12 mouse cellular contexts compared by ENCODE assay signal in the genomic region with DNA sequence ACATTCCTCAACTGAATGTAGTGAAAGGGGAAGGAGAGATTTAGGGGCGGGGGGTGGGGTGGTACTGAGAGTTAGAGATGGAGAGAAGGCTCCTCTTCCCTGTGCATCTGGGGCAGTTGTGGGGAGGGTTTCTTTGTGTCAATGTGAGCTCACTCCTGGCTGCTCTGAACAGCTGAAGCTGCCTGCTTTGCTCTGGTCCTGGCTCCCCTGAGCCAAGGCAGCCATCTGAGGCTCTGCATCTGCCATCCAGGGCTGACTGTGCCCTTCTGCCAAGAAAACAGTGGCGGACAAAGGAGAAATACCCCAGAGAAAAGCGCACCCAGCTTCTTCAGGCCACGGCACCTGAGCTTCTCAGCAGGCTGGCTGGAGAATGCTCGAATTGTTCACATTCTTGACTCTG.
DNase-seq lines count a peak whose midpoint lies in the region; ATAC-seq and TF ChIP-seq lines count a peak whose summit lies in the region.
"Had no signal": no experiment of that assay in that cellular context is flagged by ENCODE, and none has a peak within 500 bp of the region (broad histone marks: within the 10 kb centered on the region; RNA-seq: fewer than 3 reads in every experiment).

No protein-coding gene starts in this region.

- DNase-seq in cerebellum, postnatal 10 days: peak; percentile 48 to 61
- DNase-seq in lung, embryonic 14.5 days: no peak
- no peak for DNase-seq in lung, postnatal 4 days
- peak; percentile 14 for DNase-seq in midbrain, postnatal 0 days (ENCODE audit: low spot score)
- no peak for DNase-seq in kidney, postnatal 10 days
- no peak for DNase-seq in thymus, postnatal 14 days
- DNase-seq: adrenal gland, adult 2 months; cerebellum, adult 18-20 months; kidney, postnatal 25 days had no signal

- H3K27me3 ChIP-seq in lung, embryonic 14.5 days (ENCODE audit: insufficient read depth, low read length): no peaks in the 10 kb centered on the region
- H3K27me3 ChIP-seq in hindbrain, embryonic 15.5 days: no peaks in the 10 kb centered on the region
- H3K27me3 ChIP-seq in midbrain, postnatal 0 days (ENCODE audit: insufficient read depth, low read length): no peaks in the 10 kb centered on the region

- ATAC-seq in cerebellum, adult (ENCODE audit: insufficient number of reproducible peaks, low FRiP score, low TSS enrichment): no peak
- no peak for ATAC-seq in lung, embryonic 14.5 days (ENCODE audit: insufficient read depth)
- peak; percentile 54; the same call in 1 of the 2 replicates for ATAC-seq in hindbrain, embryonic 15.5 days (ENCODE audit: low FRiP score, low read depth)
- ATAC-seq in midbrain, postnatal 0 days (ENCODE audit: low FRiP score): no peak

- no peak overlapping the region for H3K27ac ChIP-seq in lung, embryonic 14.5 days (ENCODE audit: low read depth)
- no peak overlapping the region for H3K27ac ChIP-seq in hindbrain, embryonic 15.5 days (replicated peaks)
- H3K27ac ChIP-seq in midbrain, postnatal 0 days (ENCODE audit: low read depth, low read length): no peak overlapping the region
- H3K27ac ChIP-seq: macrophage had no signal

- no peak overlapping the region for H3K4me3 ChIP-seq in lung, embryonic 14.5 days (ENCODE audit: low read depth, low read length)
- no peak overlapping the region for H3K4me3 ChIP-seq in hindbrain, embryonic 15.5 days
- H3K4me3 ChIP-seq in midbrain, postnatal 0 days (ENCODE audit: low read depth, low read length): no peak overlapping the region

- TF ChIP-seq CTCF in lung, embryonic 14.5 days (IDR thresholded peaks at IDR 0.05; ENCODE audit: low read depth): no peak
- no peak for TF ChIP-seq CTCF in midbrain, postnatal 0 days (IDR thresholded peaks at IDR 0.05)

- H3K4me2 ChIP-seq in lung, embryonic 14.5 days: peak overlapping the region; percentile 57
- H3K4me2 ChIP-seq in hindbrain, embryonic 15.5 days: peak overlapping the region; percentile 44
- no peak overlapping the region; the same call in 1 of the 2 replicates for H3K4me2 ChIP-seq in midbrain, postnatal 0 days (ENCODE audit: low read depth, low read length, poor library complexity, severe bottlenecking)

- no peak overlapping the region for H3K9ac ChIP-seq in lung, embryonic 14.5 days
- no peak overlapping the region for H3K9ac ChIP-seq in hindbrain, embryonic 15.5 days
- no peak overlapping the region for H3K9ac ChIP-seq in midbrain, postnatal 0 days (replicated peaks; ENCODE audit: low read length, poor library complexity, severe bottlenecking)

- no peaks in the 10 kb centered on the region for H3K9me3 ChIP-seq in lung, embryonic 14.5 days (ENCODE audit: low read depth, low read length)
- H3K9me3 ChIP-seq in hindbrain, embryonic 15.5 days: no peaks in the 10 kb centered on the region
- no peaks in the 10 kb centered on the region for H3K9me3 ChIP-seq in midbrain, postnatal 0 days (ENCODE audit: low read length)

- H3K36me3 ChIP-seq in lung, embryonic 14.5 days (ENCODE audit: insufficient read depth): no peaks in the 10 kb centered on the region
- H3K36me3 ChIP-seq in hindbrain, embryonic 15.5 days: no peaks in the 10 kb centered on the region
- no peaks in the 10 kb centered on the region for H3K36me3 ChIP-seq in midbrain, postnatal 0 days (ENCODE audit: insufficient read depth, low read length)

- 52% methylated on average over 5 of the region's 5 CpGs for WGBS in lung, embryonic 14.5 days
- 63% methylated on average over 5 of the region's 5 CpGs for WGBS in hindbrain, embryonic 15.5 days
- WGBS in midbrain, postnatal 0 days: 81% methylated on average over 5 of the region's 5 CpGs

- no peaks in the 10 kb centered on the region for H3K4me1 ChIP-seq in lung, embryonic 14.5 days (ENCODE audit: insufficient read depth)
- H3K4me1 ChIP-seq in hindbrain, embryonic 15.5 days (replicated peaks): peaks cover 7% of the 10 kb centered on the region
- no peaks in the 10 kb centered on the region for H3K4me1 ChIP-seq in midbrain, postnatal 0 days (ENCODE audit: insufficient read depth, low read length)

Comparison
In these comparisons a context has a peak if more than half of its experiments do, and no peak if none do; other contexts are left out.
1. DNase-seq: peak in cerebellum, postnatal 10 days (2 of 2) and midbrain, postnatal 0 days (single experiment); none in lung, embryonic 14.5 days (single experiment), lung, postnatal 4 days (0 of 2), kidney, postnatal 10 days (single experiment) and thymus, postnatal 14 days (single experiment).